Mouse (Mus musculus): Measurements from ENCODE around the gene Bud23. TPM values are rescaled to one million over a fixed set of nuclear protein-coding genes. Genes with fewer than 3 reads are reported as not detected.
A peak's percentile ranks its signal among the peaks of the same experiment; 100 is the strongest.

Bud23 gene
- polyA plus RNA-seq, 1 experiment from 2014 or later: 157 TPM

DNA sequence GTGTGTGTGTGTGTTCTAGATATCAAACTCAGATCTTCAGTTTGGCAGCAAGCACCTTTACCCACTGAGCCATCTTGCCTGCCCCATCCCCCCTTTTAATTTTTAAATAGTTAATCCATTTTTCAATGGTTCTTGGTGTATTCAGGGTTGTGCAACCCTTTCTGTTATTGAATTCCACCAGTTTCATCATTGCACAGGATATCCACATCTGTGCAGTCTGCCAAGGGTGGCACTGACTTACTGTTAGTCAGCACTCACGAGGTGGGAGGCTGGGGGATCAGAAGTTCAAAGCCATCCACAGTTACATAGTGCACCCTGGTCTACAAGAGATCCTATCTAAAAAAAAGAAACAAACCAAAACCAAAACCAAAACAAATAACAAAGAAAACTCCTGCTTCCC is 36.2 kb upstream of the Bud23 start:
- WGBS: 56% methylated on average over 1 of the region's 1 CpGs
- H3K36me3 ChIP-seq (ENCODE audit: control insufficient read depth, insufficient read depth, low read length): no peaks in the 10 kb centered on the region
- no peak for ATAC-seq (replicated peaks; ENCODE audit: low FRiP score)
- peaks cover 5% of the 10 kb centered on the region for H3K27me3 ChIP-seq (replicated peaks; ENCODE audit: control insufficient read depth, insufficient read depth, low read length)
- H3K4me1 ChIP-seq (replicated peaks; ENCODE audit: control insufficient read depth, insufficient read depth, low read length): no peaks in the 10 kb centered on the region
- no peak for DNase-seq (ENCODE audit: low spot score)
- no peak overlapping the region for H3K27ac ChIP-seq (ENCODE audit: low read depth, low read length)
- H3K9ac ChIP-seq (ENCODE audit: low read depth, low read length): no peak overlapping the region
- H3K9me3 ChIP-seq (ENCODE audit: control insufficient read depth, low read length): no peaks in the 10 kb centered on the region
- no peak overlapping the region for H3K4me3 ChIP-seq (ENCODE audit: low read depth, low read length)
- no peak overlapping the region for H3K4me2 ChIP-seq

DNA sequence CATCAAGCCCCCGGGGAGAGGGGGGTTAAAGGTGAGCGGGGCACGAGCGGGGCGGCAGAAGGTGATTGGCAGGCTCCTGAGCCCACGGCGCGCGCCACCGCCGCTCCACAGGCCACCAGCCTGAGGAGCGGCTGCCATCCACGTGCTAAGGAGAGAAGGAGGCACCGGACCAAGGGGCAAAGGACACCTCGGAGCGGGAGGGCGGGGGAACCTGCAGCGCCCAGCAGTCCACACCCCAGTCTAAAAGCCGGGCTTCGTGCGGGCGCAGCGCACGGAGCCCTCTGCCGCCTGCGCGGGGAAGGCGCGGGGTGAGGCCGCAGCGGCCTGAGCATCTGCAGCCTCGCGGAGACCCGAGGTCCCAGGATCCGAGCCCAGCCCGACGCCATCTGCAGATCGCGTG is 24.9 kb upstream of the Bud23 start, which contains the start of gene Mlxipl:
TSS of gene Mlxipl (plus strand) at position 238 of the 400 bp plus-strand sequence.
- no peaks in the 10 kb centered on the region for H3K4me1 ChIP-seq (replicated peaks; ENCODE audit: control insufficient read depth, insufficient read depth, low read length)
- no peaks in the 10 kb centered on the region for H3K9me3 ChIP-seq (ENCODE audit: control insufficient read depth, low read length)
- H3K4me3 ChIP-seq (ENCODE audit: low read depth, low read length): peak within 1 kb of the TSS; percentile 25
- ATAC-seq (replicated peaks; ENCODE audit: low FRiP score) (no peak), DNase-seq (ENCODE audit: low spot score) (no peak)
- no peak within 1 kb of the TSS for H3K27ac ChIP-seq (ENCODE audit: low read depth, low read length)
- peak within 1 kb of the TSS; percentile 46 for H3K4me2 ChIP-seq
- H3K27me3 ChIP-seq (replicated peaks; ENCODE audit: control insufficient read depth, insufficient read depth, low read length): peaks cover 60% of the 10 kb centered on the region
- 6% methylated on average over 39 of the region's 39 CpGs for WGBS
- H3K36me3 ChIP-seq (ENCODE audit: control insufficient read depth, insufficient read depth, low read length): no peaks in the 10 kb centered on the region
- no peak within 1 kb of the TSS for H3K9ac ChIP-seq (ENCODE audit: low read depth, low read length)

DNA sequence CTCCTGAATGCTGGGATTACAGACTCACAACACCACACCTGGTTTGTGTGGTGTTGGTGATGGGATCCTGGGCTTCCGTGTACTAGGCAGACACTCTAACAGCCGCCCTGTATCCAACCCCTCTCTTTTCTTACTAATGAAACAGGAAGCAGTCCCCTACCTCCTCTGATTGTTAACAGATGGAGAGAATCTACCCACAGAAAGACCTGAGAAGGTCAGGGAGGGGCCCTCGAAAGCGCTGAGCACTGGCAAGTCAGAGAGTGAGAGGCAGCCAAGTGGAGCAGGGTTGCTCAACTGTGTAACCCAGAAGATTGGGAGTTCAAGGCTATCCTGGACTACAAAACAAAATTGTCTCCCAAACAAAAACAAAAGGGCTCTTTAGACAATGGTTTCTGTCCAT is 22.1 kb upstream of the Bud23 start:
- Histone ChIP-seq H3K27ac (ENCODE audit: low read depth, low read length) (no peak overlapping the region), H3K4me1 (replicated peaks; ENCODE audit: control insufficient read depth, insufficient read depth, low read length) (no peaks in the 10 kb centered on the region), H3K9ac (ENCODE audit: low read depth, low read length) (no peak overlapping the region), H3K4me3 (ENCODE audit: low read depth, low read length) (no peak overlapping the region), H3K9me3 (ENCODE audit: control insufficient read depth, low read length) (no peaks in the 10 kb centered on the region), H3K27me3 (replicated peaks; ENCODE audit: control insufficient read depth, insufficient read depth, low read length) (peaks cover 43% of the 10 kb centered on the region), H3K36me3 (ENCODE audit: control insufficient read depth, insufficient read depth, low read length) (no peaks in the 10 kb centered on the region), H3K4me2 (no peak overlapping the region)
- no peak for ATAC-seq (replicated peaks; ENCODE audit: low FRiP score)
- DNase-seq (ENCODE audit: low spot score): no peak
- WGBS: 53% methylated on average over 4 of the region's 4 CpGs

DNA sequence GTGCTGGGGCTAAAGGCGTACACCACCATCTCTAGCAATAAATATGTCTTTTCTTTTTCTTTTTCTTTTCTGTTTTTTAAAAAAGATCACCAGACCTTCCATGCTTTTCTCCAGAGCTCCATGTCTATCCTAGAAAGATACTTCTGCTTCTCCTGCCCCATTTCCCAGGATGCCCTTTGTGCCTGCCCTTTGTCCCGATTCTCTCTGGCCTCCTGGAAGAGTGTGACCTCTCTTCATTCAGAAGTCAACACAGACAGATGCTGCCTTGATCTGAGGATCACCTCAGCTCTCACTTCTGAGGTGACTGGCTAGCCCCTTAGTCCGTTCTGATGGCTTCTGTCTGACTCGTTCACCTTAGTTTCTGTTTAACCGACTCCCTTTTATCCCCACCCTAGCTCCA is 15.8 kb upstream of the Bud23 start:
- peaks cover 9% of the 10 kb centered on the region; the same call in 1 of the 2 replicates for H3K4me1 ChIP-seq (replicated peaks; ENCODE audit: control insufficient read depth, insufficient read depth, low read length)
- WGBS: 79% methylated on average over 5 of the region's 5 CpGs
- ATAC-seq (replicated peaks; ENCODE audit: low FRiP score): no peak
- no peak overlapping the region for H3K4me2 ChIP-seq
- no peaks in the 10 kb centered on the region for H3K36me3 ChIP-seq (ENCODE audit: control insufficient read depth, insufficient read depth, low read length)
- no peaks in the 10 kb centered on the region for H3K9me3 ChIP-seq (ENCODE audit: control insufficient read depth, low read length)
- DNase-seq (ENCODE audit: low spot score): no peak
- no peak overlapping the region for H3K27ac ChIP-seq (ENCODE audit: low read depth, low read length)
- no peak overlapping the region for H3K9ac ChIP-seq (ENCODE audit: low read depth, low read length)
- H3K4me3 ChIP-seq (ENCODE audit: low read depth, low read length): no peak overlapping the region
- H3K27me3 ChIP-seq (replicated peaks; ENCODE audit: control insufficient read depth, insufficient read depth, low read length): peaks cover 7% of the 10 kb centered on the region

DNA sequence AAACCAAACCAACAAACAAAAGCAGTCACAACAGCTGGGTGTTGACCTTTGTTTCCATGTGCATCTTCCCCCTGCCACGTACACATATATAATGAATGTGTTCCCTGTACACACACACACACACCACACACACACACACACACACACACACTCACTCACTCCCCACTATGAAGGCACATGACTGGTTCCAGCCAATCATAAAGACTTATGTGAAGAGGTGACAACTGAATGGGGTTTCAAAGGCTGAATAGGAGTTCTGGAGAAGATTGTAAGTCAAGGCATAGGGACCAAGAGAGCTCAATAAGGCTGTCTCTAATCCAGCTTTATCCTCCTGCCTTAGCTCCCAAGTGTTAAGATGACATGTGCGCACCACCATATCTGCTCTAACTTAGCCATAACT is 14.8 kb upstream of the Bud23 start:
- peaks cover 9% of the 10 kb centered on the region; the same call in 1 of the 2 replicates for H3K4me1 ChIP-seq (replicated peaks; ENCODE audit: control insufficient read depth, insufficient read depth, low read length)
- ATAC-seq (replicated peaks; ENCODE audit: low FRiP score) (no peak), DNase-seq (ENCODE audit: low spot score) (no peak)
- peaks cover 7% of the 10 kb centered on the region for H3K27me3 ChIP-seq (replicated peaks; ENCODE audit: control insufficient read depth, insufficient read depth, low read length)
- H3K4me2 ChIP-seq: no peak overlapping the region
- 90% methylated on average over 2 of the region's 2 CpGs for WGBS
- H3K4me3 ChIP-seq (ENCODE audit: low read depth, low read length): no peak overlapping the region
- H3K36me3 ChIP-seq (ENCODE audit: control insufficient read depth, insufficient read depth, low read length): no peaks in the 10 kb centered on the region
- H3K9ac ChIP-seq (ENCODE audit: low read depth, low read length): no peak overlapping the region
- H3K27ac ChIP-seq (ENCODE audit: low read depth, low read length): no peak overlapping the region
- H3K9me3 ChIP-seq (ENCODE audit: control insufficient read depth, low read length): no peaks in the 10 kb centered on the region

DNA sequence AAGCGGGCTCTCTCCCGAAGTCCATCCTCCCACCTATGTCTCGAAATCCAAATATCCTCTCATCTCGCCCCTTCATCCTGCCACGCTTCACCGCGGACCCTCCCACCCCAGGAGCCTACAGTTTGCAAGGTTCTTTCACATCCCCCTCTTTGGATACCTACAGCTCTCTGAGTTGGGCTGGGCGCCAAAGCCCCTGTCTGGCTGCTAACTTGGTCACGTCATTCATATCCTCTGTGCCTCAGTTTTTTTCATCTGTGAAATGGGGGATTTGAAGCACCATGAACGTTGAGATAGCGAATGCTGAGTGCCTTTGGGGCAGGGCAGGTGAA is 13.7 kb upstream of the Bud23 start:
- Histone ChIP-seq H3K4me2 (peak overlapping the region; percentile 86), H3K27ac (ENCODE audit: low read depth, low read length) (no peak overlapping the region), H3K4me1 (replicated peaks; ENCODE audit: control insufficient read depth, insufficient read depth, low read length) (peaks cover 11% of the 10 kb centered on the region; the same call in 1 of the 2 replicates), H3K9me3 (ENCODE audit: control insufficient read depth, low read length) (no peaks in the 10 kb centered on the region), H3K27me3 (replicated peaks; ENCODE audit: control insufficient read depth, insufficient read depth, low read length) (peaks cover 7% of the 10 kb centered on the region), H3K4me3 (ENCODE audit: low read depth, low read length) (peak overlapping the region; percentile 63), H3K36me3 (ENCODE audit: control insufficient read depth, insufficient read depth, low read length) (no peaks in the 10 kb centered on the region), H3K9ac (ENCODE audit: low read depth, low read length) (peak overlapping the region; percentile 7; the same call in 1 of the 2 replicates)
- ATAC-seq (replicated peaks; ENCODE audit: low FRiP score) (peak; percentile 37), DNase-seq (ENCODE audit: low spot score) (no peak)
- 2% methylated on average over 11 of the region's 11 CpGs for WGBS

DNA sequence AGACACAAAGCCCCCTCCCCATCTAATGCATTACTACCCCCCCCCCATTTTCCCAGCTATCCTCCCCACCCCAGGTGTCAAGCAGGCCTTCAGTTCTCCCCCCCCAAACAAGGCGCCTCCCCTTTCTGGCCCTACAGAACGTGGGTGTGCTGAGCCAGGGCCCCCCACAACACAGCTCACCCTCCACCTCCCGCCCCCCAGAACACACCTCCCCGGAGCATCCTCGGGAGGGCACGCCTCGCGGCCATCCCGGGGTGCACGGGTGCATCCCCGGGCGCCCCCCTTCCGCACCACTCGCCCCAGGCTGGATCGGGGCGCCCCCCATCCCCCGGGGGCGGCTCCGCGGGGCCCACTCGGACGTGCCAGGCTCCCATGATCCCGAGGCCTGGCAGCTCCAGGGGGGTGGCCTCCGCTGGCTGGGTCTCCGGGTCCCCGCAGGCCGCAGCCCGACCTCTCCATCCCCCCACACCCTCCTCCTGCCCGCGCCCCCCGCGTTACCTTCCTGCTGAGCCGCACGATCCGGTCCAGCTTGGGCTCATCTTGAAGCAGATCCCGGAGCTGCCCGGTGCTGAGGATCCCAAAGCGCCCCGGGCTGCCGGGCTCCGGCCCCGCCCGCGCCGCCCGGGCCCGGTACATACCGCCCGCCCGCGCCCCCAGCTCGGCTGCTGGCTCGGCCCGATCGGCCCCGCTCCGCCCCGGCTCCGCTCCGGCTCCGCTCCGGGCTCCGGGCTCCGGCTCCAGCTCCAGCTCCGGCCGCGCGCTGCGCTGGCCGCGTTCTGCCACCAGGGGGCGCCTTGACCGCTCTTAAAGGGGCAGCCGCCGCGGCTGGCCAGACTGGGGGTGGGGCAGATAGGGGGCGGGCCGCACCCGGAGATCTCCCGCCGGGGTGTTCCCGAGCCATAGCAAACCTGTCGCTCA is 13.1 kb upstream of the Bud23 start, which contains the start of gene Vps37d:
TSS of gene Vps37d (minus strand) at position 703 of the 918 bp plus-strand sequence.
- H3K4me2 ChIP-seq: peak within 1 kb of the TSS; percentile 86
- H3K9me3 ChIP-seq (ENCODE audit: control insufficient read depth, low read length): no peaks in the 10 kb centered on the region
- peaks cover 7% of the 10 kb centered on the region; the same call in 1 of the 2 replicates for H3K27me3 ChIP-seq (replicated peaks; ENCODE audit: control insufficient read depth, insufficient read depth, low read length)
- no peak within 1 kb of the TSS for H3K27ac ChIP-seq (ENCODE audit: low read depth, low read length)
- under 1% methylated on average over 56 of the region's 83 CpGs for WGBS
- peak within 1 kb of the TSS; percentile 63 for H3K4me3 ChIP-seq (ENCODE audit: low read depth, low read length)
- H3K4me1 ChIP-seq (replicated peaks; ENCODE audit: control insufficient read depth, insufficient read depth, low read length): peaks cover 16% of the 10 kb centered on the region
- DNase-seq (ENCODE audit: low spot score) (peak; percentile 91), ATAC-seq (replicated peaks; ENCODE audit: low FRiP score) (peak; percentile 83)
- no peaks in the 10 kb centered on the region for H3K36me3 ChIP-seq (ENCODE audit: control insufficient read depth, insufficient read depth, low read length)
- H3K9ac ChIP-seq (ENCODE audit: low read depth, low read length): peak within 1 kb of the TSS; percentile 61

DNA sequence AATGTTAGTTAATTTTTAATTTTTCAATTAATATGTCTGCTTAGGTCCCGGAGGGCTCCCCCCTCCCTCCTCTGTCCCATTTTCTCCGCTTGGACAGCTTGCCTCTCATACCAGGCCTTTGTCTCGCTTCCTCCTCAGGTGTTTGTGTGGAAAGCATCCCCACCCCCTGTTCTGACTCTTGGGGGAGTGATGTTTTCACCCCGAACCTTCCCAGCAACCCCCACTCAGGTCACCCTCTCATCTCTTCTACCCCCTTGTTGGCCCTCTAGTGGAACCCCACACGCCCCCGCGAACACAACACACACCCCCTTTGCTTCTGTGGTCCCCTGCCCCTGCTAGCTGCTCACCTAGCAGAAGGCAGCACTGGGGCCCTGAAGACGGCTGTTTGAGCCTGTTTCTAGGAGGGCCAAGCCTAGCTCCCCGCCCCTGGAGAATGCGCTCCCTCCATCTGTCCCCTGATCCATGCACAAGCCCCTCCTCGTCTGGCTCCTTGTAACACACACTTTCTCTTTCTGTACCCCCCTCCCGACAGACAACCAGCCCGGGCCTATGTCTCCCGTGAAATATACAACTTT is 12.3 kb upstream of the Bud23 start:
- ATAC-seq (replicated peaks; ENCODE audit: low FRiP score) (no peak), DNase-seq (ENCODE audit: low spot score) (no peak)
- Histone ChIP-seq H3K4me3 (ENCODE audit: low read depth, low read length) (peak overlapping the region; percentile 63), H3K27ac (ENCODE audit: low read depth, low read length) (no peak overlapping the region), H3K9ac (ENCODE audit: low read depth, low read length) (no peak overlapping the region; the same call in 1 of the 2 replicates), H3K4me2 (peak overlapping the region; percentile 86), H3K27me3 (replicated peaks; ENCODE audit: control insufficient read depth, insufficient read depth, low read length) (peaks cover 7% of the 10 kb centered on the region; the same call in 1 of the 2 replicates), H3K9me3 (ENCODE audit: control insufficient read depth, low read length) (no peaks in the 10 kb centered on the region), H3K4me1 (replicated peaks; ENCODE audit: control insufficient read depth, insufficient read depth, low read length) (peaks cover 16% of the 10 kb centered on the region), H3K36me3 (ENCODE audit: control insufficient read depth, insufficient read depth, low read length) (no peaks in the 10 kb centered on the region)
- 51% methylated on average over 14 of the region's 14 CpGs for WGBS

Data from liver, embryonic 11.5 days (tissue).